Mouse (Mus musculus): ENCODE measurements around the gene Gabrr2.
"Not testable (repeated sequence)": the region's sequence is repeated elsewhere in the genome, so short reads cannot be mapped to it uniquely, and the experiment has no call there.

Gabrr2 gene

GRCm38 (mm10) chr4:33070326-33070725, 7.5 kb downstream of the Gabrr2 start:
- no peak for DNase-seq (ENCODE audit: low spot score)

DNA sequence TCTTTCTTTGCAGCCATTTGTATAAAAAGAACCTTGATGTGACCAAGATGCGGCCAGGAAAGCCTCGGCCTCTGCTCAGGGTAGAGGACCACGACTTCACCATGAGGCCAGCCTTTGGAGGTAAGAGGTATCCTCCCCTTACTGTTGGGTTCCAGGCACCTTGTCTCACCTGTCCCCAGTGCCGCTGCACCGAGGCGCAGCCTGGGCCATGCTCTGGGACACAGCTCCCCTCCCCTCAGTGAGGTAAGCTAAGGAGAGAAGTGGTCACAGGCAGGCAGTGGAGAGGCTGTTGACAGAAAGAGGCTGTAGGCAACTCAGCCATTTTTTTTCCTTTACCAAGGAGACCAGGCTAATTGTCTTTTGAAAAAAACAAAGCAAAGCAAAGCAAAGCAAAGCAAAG, 8.5 kb downstream of the Gabrr2 start:
- no peak for DNase-seq (ENCODE audit: low spot score)

- DNase-seq (ENCODE audit: low spot score): no peak
These were observed 9.8 kb downstream of the Gabrr2 start for GRCm38 (mm10) chr4:33072526-33073161.

- no peak for DNase-seq (ENCODE audit: low spot score)
These were observed 11.6 kb downstream of the Gabrr2 start for GRCm38 (mm10) chr4:33074406-33074805.

GRCm38 (mm10) chr4:33074851-33075250, 12.1 kb downstream of the Gabrr2 start:
- no peak for DNase-seq (ENCODE audit: low spot score)

DNA sequence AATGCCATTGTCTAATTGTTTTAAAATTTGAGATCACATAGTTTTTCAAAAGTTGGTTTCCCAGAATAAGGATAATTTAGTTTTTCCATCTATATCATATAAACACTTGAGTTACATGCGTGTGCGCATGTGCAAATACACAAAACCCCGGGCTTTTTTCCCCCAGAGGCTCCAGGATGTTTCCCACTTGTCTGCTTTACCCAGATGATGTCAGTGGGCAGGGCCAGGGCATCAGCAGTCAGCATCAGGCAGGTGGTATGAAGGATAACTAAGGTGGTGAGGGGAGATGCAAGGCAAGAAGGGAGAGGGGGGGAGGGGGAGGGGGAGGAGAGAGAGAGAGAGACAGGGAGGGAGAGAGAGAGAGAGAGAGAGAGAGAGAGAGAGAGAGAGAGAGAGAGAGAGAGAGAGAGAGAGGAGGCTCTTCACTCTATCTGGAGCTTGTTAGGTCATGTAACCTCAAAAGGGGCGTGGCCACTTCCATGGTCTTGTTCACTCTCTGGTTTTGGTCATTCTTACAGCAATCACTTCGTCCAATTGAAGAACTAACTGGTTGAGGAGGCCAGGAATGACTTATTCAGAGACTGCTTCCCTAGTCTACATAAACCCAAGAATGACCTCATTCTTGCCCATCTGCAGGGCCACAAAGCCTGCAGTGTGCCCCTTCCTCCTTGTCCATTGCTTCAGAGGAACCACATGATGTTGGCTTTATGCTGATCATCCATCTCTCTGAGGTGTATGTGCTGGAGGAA, 13.2 kb downstream of the Gabrr2 start:
- DNase-seq (ENCODE audit: low spot score): no peak

DNA sequence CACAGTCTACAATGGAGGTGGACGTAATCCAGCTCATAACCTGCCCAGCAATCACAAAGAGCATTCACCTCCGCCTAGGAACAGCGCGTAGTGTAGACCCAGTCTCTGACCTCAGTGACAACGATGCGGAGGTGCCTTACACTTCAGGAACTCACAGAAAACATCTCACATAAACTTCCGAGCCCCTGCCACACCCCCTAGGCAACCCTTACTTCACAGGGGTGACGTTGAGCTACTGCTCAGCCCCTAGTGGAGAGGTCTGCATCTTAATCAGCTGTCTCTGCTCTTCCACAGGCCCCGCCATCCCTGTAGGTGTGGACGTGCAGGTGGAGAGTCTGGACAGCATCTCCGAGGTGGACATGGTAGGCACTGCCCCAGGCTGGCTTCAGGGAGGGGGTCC, 14.4 kb downstream of the Gabrr2 start:
- DNase-seq (ENCODE audit: low spot score): no peak

DNA sequence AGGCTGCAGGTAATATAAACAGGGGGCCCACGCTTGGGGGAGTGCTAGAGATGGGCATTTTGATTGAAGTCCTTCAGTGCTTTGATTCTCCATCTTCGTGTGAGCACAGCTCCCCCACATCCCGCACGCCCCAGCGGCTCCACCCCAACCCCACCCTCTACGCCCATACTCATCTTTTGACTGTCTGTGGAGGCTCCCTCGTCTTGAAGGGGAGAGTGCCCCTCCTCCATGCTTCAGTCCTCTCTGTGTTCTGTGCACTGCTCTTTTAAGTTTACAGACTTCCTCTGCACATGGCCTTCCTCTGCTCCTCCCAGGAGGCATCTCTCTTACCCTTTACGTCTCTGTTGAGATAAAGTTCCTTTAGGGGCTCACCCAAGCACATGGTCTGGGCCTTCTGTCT, 14.9 kb downstream of the Gabrr2 start:
- no peak for DNase-seq (ENCODE audit: low spot score)

DNA sequence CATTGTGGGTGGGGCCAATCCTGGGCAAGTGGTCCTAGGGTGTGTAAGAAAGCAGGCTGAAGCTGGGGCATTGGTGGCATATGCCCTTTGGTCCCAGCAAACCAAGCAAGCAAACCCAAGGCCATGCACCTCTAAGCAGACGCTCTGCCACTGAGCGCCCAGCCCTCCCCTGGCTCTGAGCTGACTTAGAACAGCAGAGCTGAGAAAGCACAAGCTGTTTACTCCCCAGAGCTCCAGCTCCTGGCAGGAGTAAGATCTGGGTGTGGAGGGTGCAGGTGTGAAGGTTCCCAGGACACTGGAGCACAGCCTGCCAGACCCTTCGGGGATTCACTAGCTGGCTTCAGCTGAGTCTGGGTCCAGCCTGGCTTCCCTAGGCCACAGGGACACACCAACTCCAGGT, 15.7 kb downstream of the Gabrr2 start:
- no peak for DNase-seq (ENCODE audit: low spot score)

DNA sequence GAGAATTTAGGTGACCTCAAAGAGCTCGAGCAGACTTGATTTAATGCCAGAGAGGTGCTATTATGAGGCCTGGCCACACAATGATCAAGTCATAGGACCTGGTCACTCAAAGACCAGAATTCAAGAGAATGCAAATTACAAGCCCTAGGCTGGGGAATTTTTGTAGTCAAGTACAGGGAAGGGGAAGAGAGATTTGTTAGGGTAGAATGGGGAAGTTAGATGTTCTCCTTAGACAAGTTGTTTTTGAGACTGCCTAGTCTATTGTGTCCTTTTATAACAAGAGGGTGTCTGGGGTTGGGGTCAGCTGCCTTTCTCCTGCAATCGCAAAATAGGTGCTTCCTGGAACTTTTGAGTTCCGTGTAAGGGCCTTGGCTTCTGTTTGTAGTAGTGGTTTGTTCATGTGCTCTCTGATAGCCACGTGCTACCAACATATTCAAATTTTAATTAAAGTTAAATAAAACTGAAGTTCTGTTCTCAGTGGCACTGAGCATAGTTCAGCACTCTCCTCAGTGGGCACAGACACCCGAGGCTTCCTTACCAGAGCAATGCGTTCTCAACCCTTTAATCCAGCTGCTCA, 36.4 kb downstream of the Gabrr2 start:
- no peak for DNase-seq (ENCODE audit: low spot score)

DNA sequence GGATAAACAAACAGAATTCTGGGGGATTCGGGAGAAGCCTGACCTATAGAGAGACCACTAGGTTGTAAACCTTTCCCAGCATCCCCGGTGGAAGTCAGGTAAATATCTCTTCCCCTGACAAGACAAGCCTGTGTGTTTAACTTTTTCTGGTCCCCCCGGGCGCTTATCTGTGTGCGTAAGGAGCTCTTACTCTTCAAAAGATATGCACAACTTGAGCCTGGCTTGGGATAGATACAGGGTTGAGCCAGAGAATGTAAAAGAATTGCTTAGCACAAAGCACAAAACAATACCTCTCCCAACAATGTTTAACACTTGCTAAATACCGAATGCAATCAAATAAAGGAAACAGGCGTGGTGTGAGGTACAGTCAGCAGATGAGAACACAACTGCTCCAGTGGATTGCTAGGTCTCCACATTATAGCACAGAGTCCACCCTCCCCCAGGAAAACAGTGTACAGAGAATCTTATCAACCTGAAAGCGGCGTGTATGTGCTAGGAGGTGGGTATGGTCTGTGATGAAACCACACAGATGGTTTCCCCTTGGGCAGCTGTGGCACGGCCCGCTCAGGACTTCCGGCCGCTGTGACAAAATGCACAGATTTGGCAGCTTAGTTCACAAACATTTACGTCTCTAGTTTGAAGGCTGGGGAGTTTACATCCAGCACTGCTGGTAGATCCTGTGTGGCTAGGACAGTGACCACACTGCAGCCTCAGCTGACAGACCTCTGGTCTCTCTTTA, 47.1 kb downstream of the Gabrr2 start:
- DNase-seq (ENCODE audit: low spot score): no peak

DNA sequence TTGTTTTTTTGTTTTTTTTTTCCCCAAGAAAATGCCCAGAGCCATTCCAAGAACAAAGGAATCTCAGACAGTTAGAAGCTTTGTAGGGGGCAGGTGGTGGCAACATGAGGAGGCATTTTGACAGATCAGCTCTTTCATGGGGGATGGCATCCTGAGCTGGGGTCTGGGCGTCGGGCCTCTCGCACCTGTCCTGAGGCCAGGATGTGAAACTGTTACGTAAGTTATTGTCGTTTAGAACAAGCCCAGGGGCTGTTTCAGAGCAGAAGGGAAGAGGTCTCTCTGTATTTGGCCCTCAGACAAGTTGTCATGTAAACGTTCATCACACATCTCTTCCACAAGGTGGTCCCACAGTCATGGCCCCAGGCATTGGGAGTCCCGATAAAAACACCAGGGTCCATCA, 48.0 kb downstream of the Gabrr2 start:
- DNase-seq (ENCODE audit: low spot score): no peak

DNA sequence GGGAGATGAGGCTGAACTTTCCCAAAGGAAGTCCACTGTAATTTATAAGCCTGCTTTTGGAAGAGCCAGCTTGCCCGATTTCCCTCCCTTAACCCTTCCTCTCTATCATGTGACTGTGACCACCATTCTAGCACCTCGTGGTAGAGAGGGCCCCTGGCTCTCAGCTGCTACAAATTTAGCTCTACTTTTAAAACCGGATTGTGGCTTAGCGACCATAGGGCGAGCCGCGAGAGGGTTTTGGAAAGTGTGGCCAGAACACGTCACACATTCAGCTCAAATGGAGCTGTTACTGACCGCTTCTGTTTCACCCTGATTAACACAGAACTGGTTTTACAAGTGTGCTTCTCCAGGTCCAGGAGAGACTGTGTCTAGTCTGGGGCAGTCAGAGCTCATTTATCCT, 48.6 kb downstream of the Gabrr2 start:
- DNase-seq (ENCODE audit: low spot score): no peak

- DNase-seq (ENCODE audit: low spot score): not testable (repeated sequence)
These were observed 50.1 kb downstream of the Gabrr2 start for GRCm38 (mm10) chr4:33112866-33113265.

- DNase-seq (ENCODE audit: low spot score): peak; percentile 66
These were observed 56.3 kb downstream of the Gabrr2 start for GRCm38 (mm10) chr4:33119118-33119517.

DNA sequence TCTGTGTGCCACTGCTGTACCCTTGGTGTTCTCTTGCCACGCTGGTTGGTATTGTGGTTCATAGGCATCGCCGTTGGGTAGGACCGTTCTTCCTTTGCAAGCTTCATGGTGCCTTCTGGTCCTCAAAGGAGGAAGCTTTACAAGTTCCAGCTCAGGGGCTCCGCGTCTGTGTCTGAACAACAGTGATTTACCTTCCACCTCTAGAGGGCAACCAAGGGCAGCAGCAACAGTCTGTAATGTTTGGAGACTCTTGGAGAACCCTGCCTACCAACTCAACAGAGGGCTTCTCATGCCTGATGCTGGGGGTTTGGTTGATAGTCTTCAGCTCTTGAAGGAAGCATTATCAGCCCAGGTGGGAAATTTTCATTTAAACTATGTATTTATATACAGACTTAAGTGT, 61.7 kb downstream of the Gabrr2 start:
- no peak for DNase-seq (ENCODE audit: low spot score)

- DNase-seq (ENCODE audit: low spot score): no peak
These were observed 62.7 kb downstream of the Gabrr2 start for GRCm38 (mm10) chr4:33125409-33126084.

DNA sequence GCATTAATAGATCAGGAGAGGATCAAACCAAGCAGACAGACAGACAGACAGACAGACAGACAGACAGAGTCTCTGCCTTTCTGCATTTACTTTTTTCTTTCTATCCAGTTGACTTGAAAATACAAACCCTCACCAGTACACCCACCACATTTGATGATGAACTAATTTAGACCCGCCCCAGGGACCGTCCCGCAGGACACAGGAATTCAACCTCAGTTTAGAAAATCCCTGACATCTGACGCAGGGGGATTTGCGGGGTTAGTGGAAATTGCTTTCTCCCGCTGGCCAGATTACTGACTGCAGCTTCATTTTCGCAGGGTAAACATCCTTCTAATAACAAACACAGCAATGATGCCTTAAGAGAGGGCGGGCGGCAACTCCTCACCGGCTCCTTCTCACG, 69.4 kb downstream of the Gabrr2 start, which contains the start of gene Gabrr1:
TSS of gene Gabrr1 (plus strand) at position 301 of the 400 bp plus-strand sequence.
- DNase-seq (ENCODE audit: low spot score): no peak
